Comparison of ENCODE assay signal across 9 mouse cellular contexts in genomic region chr11:72397072-72397471, GRCm38 (mm10). TPM values are rescaled to one million over a fixed set of nuclear protein-coding genes. Genes with fewer than 3 reads are reported as not detected.
A peak's percentile ranks its signal among the peaks of the same experiment; 100 is the strongest.
DNase-seq lines count a peak whose midpoint lies in the region; ATAC-seq lines count a peak whose summit lies in the region.
"Had no signal": no experiment of that assay in that cellular context is flagged by ENCODE, and none has a peak within 500 bp of the region (broad histone marks: within the 10 kb centered on the region; RNA-seq: fewer than 3 reads in every experiment).

No protein-coding gene starts in this region.

- peaks cover 23% of the 10 kb centered on the region for H3K36me3 ChIP-seq in heart, embryonic 11.5 days (ENCODE audit: control insufficient read depth, insufficient read depth, low read length)
- H3K36me3 ChIP-seq in limb, embryonic 15.5 days = no peaks in the 10 kb centered on the region
- H3K36me3 ChIP-seq in midbrain, embryonic 14.5 days (ENCODE audit: control insufficient read depth, insufficient read depth, low read length) = no peaks in the 10 kb centered on the region

- no peak overlapping the region for H3K9ac ChIP-seq in heart, embryonic 11.5 days (ENCODE audit: low read depth, low read length)
- H3K9ac ChIP-seq in limb, embryonic 15.5 days = no peak overlapping the region
- no peak overlapping the region for H3K9ac ChIP-seq in midbrain, embryonic 14.5 days (replicated peaks; ENCODE audit: low read length)

- peak overlapping the region; percentile 67 for H3K27ac ChIP-seq in heart, embryonic 11.5 days (ENCODE audit: low read depth, low read length)
- H3K27ac ChIP-seq in limb, embryonic 15.5 days = peak overlapping the region; percentile 54; the same call in 1 of the 2 replicates
- H3K27ac ChIP-seq in midbrain, embryonic 14.5 days (replicated peaks; ENCODE audit: low read depth, low read length) = no peak overlapping the region

- H3K4me2 ChIP-seq in heart, embryonic 11.5 days = no peak overlapping the region
- no peak overlapping the region for H3K4me2 ChIP-seq in limb, embryonic 15.5 days
- no peak overlapping the region for H3K4me2 ChIP-seq in midbrain, embryonic 14.5 days (ENCODE audit: low read length)

- DNase-seq in kidney, adult 9 months = peak; percentile 45
- DNase-seq in kidney, adult 8-10 months = no peak
- DNase-seq in adrenal gland, postnatal 36 days = peak; percentile 55 to 71
- DNase-seq in embryo, embryonic 10.5 days (ENCODE audit: low spot score) = no peak
- no peak for DNase-seq in midbrain, embryonic 14.5 days

- ATAC-seq in heart, embryonic 11.5 days (replicated peaks; ENCODE audit: insufficient number of reproducible peaks, low FRiP score, low TSS enrichment) = no peak
- no peak for ATAC-seq in limb, embryonic 15.5 days (ENCODE audit: insufficient number of reproducible peaks, low FRiP score, low TSS enrichment, low read depth)
- no peak for ATAC-seq in granulocyte monocyte progenitor cell, adult 5-6 weeks (replicated peaks; ENCODE audit: poor library complexity, severe bottlenecking)
- no peak for ATAC-seq in midbrain, embryonic 14.5 days (ENCODE audit: low FRiP score, low TSS enrichment)

- H3K27me3 ChIP-seq in heart, embryonic 11.5 days (ENCODE audit: control insufficient read depth, insufficient read depth, low read length) = no peaks in the 10 kb centered on the region
- no peaks in the 10 kb centered on the region for H3K27me3 ChIP-seq in limb, embryonic 15.5 days
- H3K27me3 ChIP-seq in midbrain, embryonic 14.5 days (ENCODE audit: control insufficient read depth, insufficient read depth, low read length) = no peaks in the 10 kb centered on the region

- no peak overlapping the region for H3K4me3 ChIP-seq in heart, embryonic 11.5 days (ENCODE audit: low read depth, low read length)
- H3K4me3 ChIP-seq in limb, embryonic 15.5 days = no peak overlapping the region
- no peak overlapping the region for H3K4me3 ChIP-seq in midbrain, embryonic 14.5 days (replicated peaks; ENCODE audit: low read depth, low read length)

- H3K9me3 ChIP-seq in heart, embryonic 11.5 days (replicated peaks; ENCODE audit: control insufficient read depth, low read length) = no peaks in the 10 kb centered on the region
- no peaks in the 10 kb centered on the region for H3K9me3 ChIP-seq in limb, embryonic 15.5 days
- no peaks in the 10 kb centered on the region for H3K9me3 ChIP-seq in midbrain, embryonic 14.5 days (ENCODE audit: control insufficient read depth, low read length)

- WGBS in heart, embryonic 11.5 days (ENCODE audit: insufficient replicate concordance) = 55% methylated on average over 10 of the region's 10 CpGs
- WGBS in limb, embryonic 15.5 days = 34% methylated on average over 10 of the region's 10 CpGs
- WGBS in midbrain, embryonic 14.5 days = 83% methylated on average over 10 of the region's 10 CpGs

- H3K4me1 ChIP-seq in heart, embryonic 11.5 days (ENCODE audit: control insufficient read depth, insufficient read depth, low read length) = peaks cover 40% of the 10 kb centered on the region
- H3K4me1 ChIP-seq in limb, embryonic 15.5 days = peaks cover 34% of the 10 kb centered on the region
- H3K4me1 ChIP-seq in midbrain, embryonic 14.5 days (ENCODE audit: control insufficient read depth, insufficient read depth, low read length) = no peaks in the 10 kb centered on the region

RNA-seq across cellular contexts. Expression of gene Smtnl2, which starts 14.4 kb away (rescaled TPM):
- total RNA-seq in adrenal gland, postnatal 36 days (2021) = 1 to 10 TPM; 1.7 to 2.4 TPM
- polyA plus RNA-seq in heart, embryonic 11.5 days (2014; fragmentation: Nextera tagmentation; extraction: Ambion mirVana) = 107 and 123 TPM in 2 replicates
- polyA plus RNA-seq in limb, embryonic 15.5 days (2015; fragmentation: Nextera tagmentation; extraction: Ambion mirVana) = 85.0 and 97.2 TPM in 2 replicates
- total RNA-seq in granulocyte monocyte progenitor cell, adult 5-6 weeks (2014; fragmentation: Nextera tagmentation) = 0.79 and 1.2 TPM in 2 replicates
- total RNA-seq in granulocyte monocyte progenitor cell, adult 5-6 weeks (2017) = not detected in 2 replicates
- 2.9 and 4.5 TPM in 2 replicates for polyA plus RNA-seq in midbrain, embryonic 14.5 days (2014; fragmentation: Nextera tagmentation; extraction: Ambion mirVana)

RNA-seq across cellular contexts. Expression of gene Tekt1, which starts 34.8 kb away (rescaled TPM):
- total RNA-seq in adrenal gland, postnatal 36 days (2021) = under 1 TPM; 0.26 to 0.40 TPM
- 0.52 and 0.99 TPM in 2 replicates for polyA plus RNA-seq in heart, embryonic 11.5 days (2014; fragmentation: Nextera tagmentation; extraction: Ambion mirVana)
- polyA plus RNA-seq in limb, embryonic 15.5 days (2015; fragmentation: Nextera tagmentation; extraction: Ambion mirVana) = 1.5 and 1.6 TPM in 2 replicates
- total RNA-seq in granulocyte monocyte progenitor cell, adult 5-6 weeks (2014; fragmentation: Nextera tagmentation) = not detected in 2 replicates
- 0.15 TPM in 1 of 2 replicates, not detected in the other for total RNA-seq in granulocyte monocyte progenitor cell, adult 5-6 weeks (2017)
- 6.9 and 9.0 TPM in 2 replicates for polyA plus RNA-seq in midbrain, embryonic 14.5 days (2014; fragmentation: Nextera tagmentation; extraction: Ambion mirVana)

RNA-seq across cellular contexts. Expression of gene Ggt6, which starts 38.3 kb away (rescaled TPM):
- 1 to 10 TPM in 1 of 2 experiments, under 1 TPM in 1; 0.79 to 5.3 TPM for total RNA-seq in adrenal gland, postnatal 36 days (2021)
- not detected in 2 replicates for polyA plus RNA-seq in heart, embryonic 11.5 days (2014; fragmentation: Nextera tagmentation; extraction: Ambion mirVana)
- 10.4 and 11.5 TPM in 2 replicates for polyA plus RNA-seq in limb, embryonic 15.5 days (2015; fragmentation: Nextera tagmentation; extraction: Ambion mirVana)
- not detected in 2 replicates for total RNA-seq in granulocyte monocyte progenitor cell, adult 5-6 weeks (2014; fragmentation: Nextera tagmentation)
- not detected in 2 replicates for total RNA-seq in granulocyte monocyte progenitor cell, adult 5-6 weeks (2017)
- polyA plus RNA-seq in midbrain, embryonic 14.5 days (2014; fragmentation: Nextera tagmentation; extraction: Ambion mirVana) = not detected in 2 replicates
- total RNA-seq: layer of hippocampus, postnatal 36 days had no signal

RNA-seq across cellular contexts. Expression of gene Mybbp1a, which starts 44.1 kb away (rescaled TPM):
- 100 to 1,000 TPM in 1 of 2 experiments, 10 to 100 TPM in 1; 86.3 to 101 TPM for total RNA-seq in adrenal gland, postnatal 36 days (2021)
- 93.8 and 101 TPM in 2 replicates for polyA plus RNA-seq in heart, embryonic 11.5 days (2014; fragmentation: Nextera tagmentation; extraction: Ambion mirVana)
- 127 and 128 TPM in 2 replicates for polyA plus RNA-seq in limb, embryonic 15.5 days (2015; fragmentation: Nextera tagmentation; extraction: Ambion mirVana)
- total RNA-seq in granulocyte monocyte progenitor cell, adult 5-6 weeks (2014; fragmentation: Nextera tagmentation) = 172 and 173 TPM in 2 replicates
- total RNA-seq in granulocyte monocyte progenitor cell, adult 5-6 weeks (2017) = 132 and 239 TPM in 2 replicates
- 52.0 and 66.0 TPM in 2 replicates for polyA plus RNA-seq in midbrain, embryonic 14.5 days (2014; fragmentation: Nextera tagmentation; extraction: Ambion mirVana)

Comparison
In these comparisons a context has a peak if more than half of its experiments do, and no peak if none do; other contexts are left out.
1. DNase-seq: peak in kidney, adult 9 months (single experiment) and adrenal gland, postnatal 36 days (2 of 2); none in kidney, adult 8-10 months (0 of 2), embryo, embryonic 10.5 days (single experiment) and midbrain, embryonic 14.5 days (single experiment).
2. RNA of gene Smtnl2, which starts 14.4 kb away (polyA plus RNA-seq): 107 to 123 TPM in heart, embryonic 11.5 days and 85.0 to 97.2 TPM in limb, embryonic 15.5 days; 2.9 to 4.5 TPM in midbrain, embryonic 14.5 days; every median in the first group is over 10 times any median in the second.
3. RNA of gene Ggt6, which starts 38.3 kb away (polyA plus RNA-seq): 10.4 to 11.5 TPM in limb, embryonic 15.5 days; not detected in heart, embryonic 11.5 days and not detected in midbrain, embryonic 14.5 days; every median in the first group is over 10 times any median in the second.